29 mouse cellular contexts compared by ENCODE assay signal in genomic region chr13:18043154-18043553, GRCm38 (mm10).
"Had no signal": no experiment of that assay in that cellular context is flagged by ENCODE, and none has a peak within 500 bp of the region (broad histone marks: within the 10 kb centered on the region; RNA-seq: fewer than 3 reads in every experiment).

No protein-coding gene starts in this region.

- H3K4me3 ChIP-seq: left cerebral cortex, adult 2 months; limb, embryonic 10.5 days; limb, embryonic 12.5 days; limb, embryonic 13.5 days; limb, embryonic 15.5 days; liver, embryonic 12.5 days; liver, embryonic 13.5 days; liver, embryonic 15.5 days; lung, embryonic 15.5 days; megakaryocyte, embryonic 14.5 days; midbrain, embryonic 10.5 days; midbrain, embryonic 12.5 days; midbrain, embryonic 13.5 days; midbrain, embryonic 15.5 days; myocyte; neural tube, embryonic 12.5 days had no signal

- DNase-seq: left cerebral cortex, postnatal 4 days; liver; liver, embryonic 13.5 days; liver, postnatal 0 days; lung, adult 2 months; lung, embryonic 14.5 days; lung, postnatal 10 days; lung, postnatal 14 days; midbrain, embryonic 14.5 days had no signal

- H3K27ac ChIP-seq: left cerebral cortex, adult 2 months; limb, embryonic 10.5 days; limb, embryonic 12.5 days; limb, embryonic 13.5 days; limb, embryonic 15.5 days; liver, embryonic 12.5 days; liver, embryonic 13.5 days; liver, embryonic 14.5 days; liver, embryonic 15.5 days; lung, embryonic 15.5 days; macrophage; midbrain, embryonic 10.5 days; midbrain, embryonic 12.5 days; midbrain, embryonic 13.5 days; midbrain, embryonic 15.5 days; neural tube, embryonic 12.5 days had no signal

- H3K4me2 ChIP-seq: limb, embryonic 12.5 days; limb, embryonic 13.5 days; limb, embryonic 15.5 days; liver, embryonic 11.5 days; liver, embryonic 12.5 days; liver, embryonic 13.5 days; liver, embryonic 15.5 days; lung, embryonic 14.5 days; lung, embryonic 15.5 days; midbrain, embryonic 11.5 days; midbrain, embryonic 12.5 days; midbrain, embryonic 13.5 days; midbrain, embryonic 15.5 days; neural tube, embryonic 12.5 days had no signal

- H3K27me3 ChIP-seq: limb, embryonic 12.5 days; limb, embryonic 13.5 days; limb, embryonic 15.5 days; liver, embryonic 12.5 days; liver, embryonic 13.5 days; liver, embryonic 15.5 days; lung, embryonic 15.5 days; megakaryocyte, embryonic 14.5 days; midbrain, embryonic 12.5 days; midbrain, embryonic 13.5 days; midbrain, embryonic 15.5 days; neural tube, embryonic 12.5 days had no signal

- H3K9ac ChIP-seq: limb, embryonic 12.5 days; limb, embryonic 13.5 days; limb, embryonic 15.5 days; liver, embryonic 12.5 days; liver, embryonic 13.5 days; liver, embryonic 14.5 days; liver, embryonic 15.5 days; liver, postnatal 0 days; lung, embryonic 14.5 days; lung, embryonic 15.5 days; midbrain, embryonic 12.5 days; midbrain, embryonic 13.5 days; midbrain, embryonic 15.5 days; neural tube, embryonic 12.5 days had no signal

- H3K36me3 ChIP-seq: limb, embryonic 10.5 days; limb, embryonic 12.5 days; limb, embryonic 13.5 days; limb, embryonic 15.5 days; liver, embryonic 12.5 days; liver, embryonic 13.5 days; liver, embryonic 15.5 days; lung, embryonic 15.5 days; midbrain, embryonic 10.5 days; midbrain, embryonic 12.5 days; midbrain, embryonic 13.5 days; midbrain, embryonic 15.5 days; neural tube, embryonic 12.5 days had no signal

- ATAC-seq: liver, embryonic 12.5 days; liver, postnatal 0 days; midbrain, embryonic 13.5 days; midbrain, embryonic 15.5 days; midbrain, embryonic 16.5 days had no signal

- H3K4me1 ChIP-seq: limb, embryonic 10.5 days; limb, embryonic 12.5 days; limb, embryonic 13.5 days; limb, embryonic 15.5 days; liver, embryonic 12.5 days; liver, embryonic 13.5 days; liver, embryonic 15.5 days; lung, embryonic 15.5 days; megakaryocyte, embryonic 14.5 days; midbrain, embryonic 10.5 days; midbrain, embryonic 12.5 days; midbrain, embryonic 13.5 days; midbrain, embryonic 15.5 days; neural tube, embryonic 12.5 days had no signal

- H3K9me3 ChIP-seq: limb, embryonic 10.5 days; limb, embryonic 12.5 days; limb, embryonic 13.5 days; limb, embryonic 15.5 days; liver, embryonic 12.5 days; liver, embryonic 13.5 days; liver, embryonic 15.5 days; lung, embryonic 15.5 days; midbrain, embryonic 10.5 days; midbrain, embryonic 12.5 days; midbrain, embryonic 13.5 days; midbrain, embryonic 15.5 days; neural tube, embryonic 12.5 days had no signal
